Mouse (Mus musculus) lung, embryonic 15.5 days (tissue): ENCODE measurements around the gene Pigu. TPM values are rescaled to one million over a fixed set of nuclear protein-coding genes. Genes with fewer than 3 reads are reported as not detected.

ENCODE experiments used
- ATAC-seq: fragments of 200-750 bp; cut with Nextera tagmentation; 2 replicates; pipeline ENCODE4 v1.8.0; 2017; ENCODE audit warnings: moderate number of reproducible peaks, borderline replicate concordance; ENCODE audit not compliant: low FRiP score, low TSS enrichment; ENCODE audit errors: extremely low read depth
- H3K27ac ChIP-seq: fragments of 300-500 bp; sonication (generic); 2 replicates; pipeline ENCODE4 v1.5.1; 2015; ENCODE audit warnings: moderate library complexity, mild to moderate bottlenecking, inconsistent platforms
- H3K27me3 ChIP-seq: fragments of 300-500 bp; sonication (generic); 2 replicates; pipeline ENCODE4 v1.6.1; 2015; ENCODE audit warnings: inconsistent platforms
- H3K36me3 ChIP-seq: fragments of 300-500 bp; sonication (generic); 2 replicates; pipeline ENCODE4 v1.6.1; 2015; ENCODE audit warnings: inconsistent platforms
- H3K4me1 ChIP-seq: fragments of 300-500 bp; sonication (generic); 2 replicates; pipeline ENCODE4 v1.6.1; 2015; ENCODE audit warnings: inconsistent platforms
- H3K4me2 ChIP-seq: fragments of 300-500 bp; sonication (generic); 2 replicates; pipeline ENCODE4 v1.6.1; 2015; ENCODE audit warnings: inconsistent platforms, mild to moderate bottlenecking, moderate library complexity
- H3K4me3 ChIP-seq: fragments of 300-500 bp; sonication (generic); 2 replicates; pipeline ENCODE4 v1.5.1; 2015; ENCODE audit warnings: mild to moderate bottlenecking, inconsistent platforms
- H3K9ac ChIP-seq: fragments of 300-500 bp; sonication (generic); 2 replicates; pipeline ENCODE4 v1.6.1; 2015; ENCODE audit warnings: inconsistent platforms
- H3K9me3 ChIP-seq: fragments of 300-500 bp; sonication (generic); 2 replicates; pipeline ENCODE4 v1.6.1; 2016; ENCODE audit warnings: inconsistent platforms
- WGBS: fragments of 180-500 bp; shearing (Covaris S2); methylation state at CpG from one replicate; pipeline ENCODE4 v1.1.7; 2015; 5-methylcytosine and 5-hydroxymethylcytosine counted together
- polyA plus RNA-seq: library from polyadenylated mRNA; unstranded; fragments of >200 nt; fragmentation: Nextera tagmentation; extraction: Ambion mirVana; gene quantifications from 2 replicates; pipeline ENCODE4 v1.2.1, GENCODE M21; 2015

The Pigu gene
- polyA plus RNA-seq, 1 experiment from 2014 or later, result 52.2 TPM

- ATAC-seq, result no peak
- H3K9ac ChIP-seq, result no peak overlapping the region
- no peaks in the 10 kb centered on the region for H3K9me3 ChIP-seq
- H3K4me1 ChIP-seq, result peaks cover 14% of the 10 kb centered on the region
- H3K4me3 ChIP-seq, result no peak overlapping the region
- H3K27ac ChIP-seq, result no peak overlapping the region
- H3K4me2 ChIP-seq, result no peak overlapping the region
- peaks cover 5% of the 10 kb centered on the region; the same call in 1 of the 2 replicates for H3K36me3 ChIP-seq
- WGBS, result 70% methylated on average over 2 of the region's 2 CpGs
- no peaks in the 10 kb centered on the region for H3K27me3 ChIP-seq
Measured at GRCm38 (mm10) chr2:155280116-155280515, 77.1 kb downstream of the Pigu start.

DNA sequence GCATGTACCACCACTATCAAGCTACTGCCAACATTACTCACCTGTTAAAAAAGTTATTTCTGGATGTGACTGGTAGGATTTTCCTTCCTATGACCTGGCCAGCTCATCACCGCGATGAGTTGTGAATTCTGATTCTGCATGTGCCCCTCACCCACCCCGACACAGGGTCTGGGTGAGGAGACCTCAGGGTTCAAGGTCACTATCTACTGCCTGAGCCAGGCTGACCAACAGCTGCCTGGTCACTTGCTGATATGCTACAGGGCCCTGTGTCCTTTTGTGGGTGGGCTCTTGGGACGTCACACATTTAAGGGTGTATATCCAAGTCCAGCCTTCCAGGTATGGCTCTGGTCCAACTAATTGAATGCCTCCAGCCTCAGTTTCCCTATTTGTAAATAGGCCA, 78.1 kb downstream of the Pigu start:
- 89% methylated on average over 4 of the region's 4 CpGs for WGBS
- no peaks in the 10 kb centered on the region for H3K9me3 ChIP-seq
- no peak overlapping the region for H3K27ac ChIP-seq
- H3K4me3 ChIP-seq, result no peak overlapping the region
- H3K27me3 ChIP-seq, result no peaks in the 10 kb centered on the region
- no peak overlapping the region for H3K4me2 ChIP-seq
- peaks cover 5% of the 10 kb centered on the region; the same call in 1 of the 2 replicates for H3K36me3 ChIP-seq
- ATAC-seq, result no peak
- H3K4me1 ChIP-seq, result peaks cover 14% of the 10 kb centered on the region
- no peak overlapping the region for H3K9ac ChIP-seq

DNA sequence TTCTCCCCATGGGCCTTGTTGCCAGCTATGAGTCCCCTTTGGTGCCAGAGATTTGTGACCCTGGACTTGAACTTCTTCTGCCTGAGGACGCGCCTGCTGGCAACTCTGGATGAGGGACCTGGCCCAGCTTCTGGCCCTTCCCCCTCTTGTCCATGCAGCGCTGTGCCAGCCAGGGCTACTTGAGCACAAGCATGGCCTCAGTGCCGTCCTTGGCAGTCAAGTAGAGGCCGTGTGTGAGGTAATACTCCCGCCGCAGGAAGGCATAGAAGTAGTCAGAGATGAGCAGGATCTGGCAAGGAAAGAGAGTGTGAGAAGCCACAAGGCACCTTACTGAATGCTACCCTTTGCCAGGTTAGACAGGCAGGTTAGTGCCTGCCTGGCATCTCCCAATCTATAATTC, 78.9 kb downstream of the Pigu start:
- 82% methylated on average over 7 of the region's 7 CpGs for WGBS
- Histone ChIP-seq H3K27ac (no peak overlapping the region), H3K27me3 (no peaks in the 10 kb centered on the region), H3K4me1 (peaks cover 14% of the 10 kb centered on the region), H3K9me3 (no peaks in the 10 kb centered on the region), H3K4me2 (no peak overlapping the region), H3K36me3 (peaks cover 5% of the 10 kb centered on the region; the same call in 1 of the 2 replicates), H3K4me3 (no peak overlapping the region), H3K9ac (no peak overlapping the region)
- ATAC-seq, result no peak

DNA sequence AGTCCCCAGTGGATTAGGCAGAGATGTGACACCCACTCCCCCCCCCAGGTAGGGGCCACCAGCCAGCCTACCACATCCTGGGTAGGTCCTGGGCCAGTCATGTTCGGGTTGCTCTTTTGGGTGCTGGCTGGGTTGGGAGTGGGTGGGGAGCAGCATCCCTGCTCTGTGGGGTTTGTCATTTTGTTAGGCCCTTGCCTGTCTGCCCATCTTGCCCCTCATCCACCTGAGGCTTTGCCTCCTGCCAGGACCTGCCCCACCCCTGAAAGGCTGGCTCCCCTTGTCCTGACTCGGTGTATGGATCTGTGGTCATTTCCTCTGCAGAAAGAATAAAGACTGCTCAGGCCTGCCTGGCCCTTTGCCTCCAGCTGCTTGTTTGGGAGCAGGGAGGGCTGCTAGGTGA, 79.5 kb downstream of the Pigu start:
- WGBS, result 82% methylated on average over 2 of the region's 2 CpGs
- Histone ChIP-seq H3K4me3 (0 out of 2 replicates have a peak overlapping the region, but pooled peaks have one; percentile 68), H3K27me3 (no peaks in the 10 kb centered on the region), H3K9ac (0 out of 2 replicates have a peak overlapping the region, but pooled peaks have one; percentile 67), H3K4me2 (peak overlapping the region; percentile 69; the same call in 1 of the 2 replicates), H3K36me3 (peaks cover 5% of the 10 kb centered on the region; the same call in 1 of the 2 replicates), H3K9me3 (no peaks in the 10 kb centered on the region), H3K4me1 (peaks cover 14% of the 10 kb centered on the region), H3K27ac (no peak overlapping the region)
- no peak for ATAC-seq

- Histone ChIP-seq H3K4me3 (peak overlapping the region; percentile 68), H3K4me2 (peak overlapping the region; percentile 69), H3K9ac (peak overlapping the region; percentile 67), H3K36me3 (peaks cover 5% of the 10 kb centered on the region; the same call in 1 of the 2 replicates), H3K9me3 (no peaks in the 10 kb centered on the region), H3K27me3 (no peaks in the 10 kb centered on the region), H3K4me1 (peaks cover 14% of the 10 kb centered on the region), H3K27ac (peak overlapping the region; percentile 71)
- ATAC-seq, result peak; percentile 95
- under 1% methylated on average over 49 of the region's 49 CpGs for WGBS
Measured at GRCm38 (mm10) chr2:155276621-155277175, 80.5 kb downstream of the Pigu start.

GRCm38 (mm10) chr2:155276195-155276594, 81.0 kb downstream of the Pigu start, which contains the start of gene Map1lc3a:
Map1lc3a (plus strand) TSS chr2:155276297.
- Histone ChIP-seq H3K4me1 (peaks cover 14% of the 10 kb centered on the region), H3K27me3 (no peaks in the 10 kb centered on the region), H3K9ac (peak within 1 kb of the TSS; percentile 67), H3K27ac (peak within 1 kb of the TSS; percentile 71), H3K4me2 (peak within 1 kb of the TSS; percentile 69), H3K36me3 (peaks cover 5% of the 10 kb centered on the region; the same call in 1 of the 2 replicates), H3K9me3 (no peaks in the 10 kb centered on the region), H3K4me3 (peak within 1 kb of the TSS; percentile 68)
- ATAC-seq, result peak; percentile 90
- WGBS, result under 1% methylated on average over 47 of the region's 47 CpGs

DNA sequence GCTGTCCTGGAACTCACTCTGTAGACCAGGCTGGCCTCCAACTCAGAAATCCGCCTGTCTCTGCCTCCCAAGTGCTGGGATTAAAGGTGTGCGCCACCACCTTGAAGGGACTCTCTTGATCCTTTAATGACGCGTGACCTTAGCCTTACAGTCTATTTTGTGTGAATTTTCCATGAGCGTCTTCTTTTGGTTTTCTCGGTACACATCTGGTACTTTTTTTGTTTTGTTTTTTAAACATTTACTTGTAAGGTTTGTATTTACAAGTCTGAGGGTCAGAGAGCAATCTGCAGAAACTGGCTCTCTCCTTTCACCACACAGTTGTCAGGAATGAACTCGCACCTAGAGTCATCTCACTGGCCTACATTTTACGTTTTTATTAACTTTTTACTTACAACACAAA, 83.6 kb downstream of the Pigu start:
- no peak overlapping the region for H3K27ac ChIP-seq
- H3K36me3 ChIP-seq, result peaks cover 5% of the 10 kb centered on the region; the same call in 1 of the 2 replicates
- H3K4me1 ChIP-seq, result peaks cover 14% of the 10 kb centered on the region
- H3K9ac ChIP-seq, result no peak overlapping the region
- WGBS, result 80% methylated on average over 8 of the region's 8 CpGs
- no peak for ATAC-seq
- no peaks in the 10 kb centered on the region for H3K27me3 ChIP-seq
- H3K9me3 ChIP-seq, result no peaks in the 10 kb centered on the region
- H3K4me2 ChIP-seq, result no peak overlapping the region
- H3K4me3 ChIP-seq, result no peak overlapping the region

DNA sequence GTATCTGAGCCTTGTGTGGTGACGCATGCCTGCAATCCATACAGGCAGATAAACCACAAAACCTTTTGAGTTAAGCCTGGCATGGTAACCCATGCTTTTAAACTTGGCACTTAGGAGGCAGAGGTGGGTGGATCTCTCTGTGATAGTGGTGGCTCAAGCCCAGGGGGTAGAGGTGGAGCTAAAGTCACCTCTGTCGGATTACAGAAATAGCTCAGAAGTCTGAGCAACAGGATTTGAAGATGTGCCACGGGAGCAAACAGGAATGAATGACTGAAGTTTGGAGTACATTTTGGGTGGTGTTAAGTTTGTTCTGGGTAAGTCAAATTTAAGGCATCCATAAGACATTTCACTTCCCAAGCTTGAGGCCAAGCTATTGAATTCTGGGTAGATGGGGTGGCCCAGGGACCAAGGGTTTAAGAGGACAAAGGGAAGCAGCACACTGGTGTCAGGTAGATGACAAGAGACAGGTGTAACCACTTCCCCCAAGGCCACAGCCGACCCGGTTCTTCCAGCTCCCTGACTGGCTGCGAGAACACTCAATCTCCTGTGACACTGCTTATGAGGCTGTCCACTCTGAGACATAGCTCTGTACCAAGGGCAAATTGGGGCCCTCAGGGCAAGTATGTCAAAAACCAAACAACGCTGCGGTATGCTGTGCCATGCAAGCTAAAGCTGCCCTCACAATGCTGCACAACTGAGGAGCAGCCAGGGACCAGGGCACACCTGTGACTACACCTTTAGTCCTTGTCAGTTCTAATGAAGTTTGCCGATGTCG, 84.6 kb downstream of the Pigu start:
- no peak overlapping the region for H3K4me3 ChIP-seq
- H3K9me3 ChIP-seq, result no peaks in the 10 kb centered on the region
- no peak overlapping the region for H3K9ac ChIP-seq
- no peak for ATAC-seq
- WGBS, result 67% methylated on average over 10 of the region's 10 CpGs
- H3K4me1 ChIP-seq, result peaks cover 13% of the 10 kb centered on the region
- H3K27ac ChIP-seq, result no peak overlapping the region
- H3K4me2 ChIP-seq, result no peak overlapping the region
- H3K27me3 ChIP-seq, result no peaks in the 10 kb centered on the region
- no peaks in the 10 kb centered on the region for H3K36me3 ChIP-seq

GRCm38 (mm10) chr2:155271957-155272356, 85.3 kb downstream of the Pigu start:
- Histone ChIP-seq H3K27ac (no peak overlapping the region), H3K36me3 (no peaks in the 10 kb centered on the region), H3K27me3 (no peaks in the 10 kb centered on the region), H3K4me1 (peaks cover 7% of the 10 kb centered on the region), H3K9ac (no peak overlapping the region), H3K4me3 (no peak overlapping the region), H3K9me3 (no peaks in the 10 kb centered on the region), H3K4me2 (no peak overlapping the region)
- 82% methylated on average over 6 of the region's 6 CpGs for WGBS
- no peak for ATAC-seq

DNA sequence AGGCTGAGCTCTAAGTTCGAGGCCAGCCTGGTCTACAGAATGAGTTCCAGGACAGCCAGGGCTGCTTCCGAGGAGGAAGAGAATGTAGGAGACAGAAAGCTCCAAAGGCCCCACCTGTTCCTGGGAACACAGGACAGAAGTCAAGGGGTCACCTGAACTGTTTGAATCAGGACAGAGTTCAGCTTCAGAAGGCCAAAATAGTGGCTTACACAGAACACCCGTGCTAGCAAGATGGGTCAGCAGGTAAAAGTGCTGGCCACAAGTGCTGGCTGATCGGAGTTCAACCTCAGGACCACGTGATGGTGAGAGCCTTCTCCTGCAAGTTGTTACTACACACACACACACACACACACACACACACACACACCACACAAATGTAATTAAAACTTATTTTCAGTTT, 90.3 kb downstream of the Pigu start:
- no peaks in the 10 kb centered on the region for H3K27me3 ChIP-seq
- H3K4me1 ChIP-seq, result no peaks in the 10 kb centered on the region
- no peak overlapping the region for H3K9ac ChIP-seq
- no peak for ATAC-seq
- H3K4me3 ChIP-seq, result no peak overlapping the region
- no peak overlapping the region for H3K4me2 ChIP-seq
- H3K27ac ChIP-seq, result no peak overlapping the region
- WGBS, result 83% methylated on average over 5 of the region's 5 CpGs
- H3K9me3 ChIP-seq, result no peaks in the 10 kb centered on the region
- no peaks in the 10 kb centered on the region for H3K36me3 ChIP-seq

DNA sequence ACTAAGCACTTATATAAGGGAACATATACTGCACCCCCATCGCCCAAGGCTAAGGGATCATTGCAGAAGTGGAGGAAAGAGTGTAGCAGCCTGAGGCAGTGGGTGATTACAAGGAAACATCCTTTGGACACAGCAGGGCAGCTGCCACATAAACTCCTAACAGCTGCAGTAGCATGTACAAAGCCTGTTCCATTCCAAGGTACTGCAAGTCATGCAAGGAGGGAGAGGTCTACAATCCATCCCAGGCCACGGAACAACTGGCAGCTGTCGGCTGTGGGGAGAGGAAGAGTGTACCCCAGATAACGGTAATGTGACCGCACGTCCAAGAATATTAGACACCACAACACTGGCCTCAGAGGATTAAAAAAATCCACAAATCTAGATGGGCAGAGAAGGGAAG, 91.7 kb downstream of the Pigu start:
- Histone ChIP-seq H3K27ac (no peak overlapping the region), H3K36me3 (no peaks in the 10 kb centered on the region), H3K27me3 (no peaks in the 10 kb centered on the region), H3K9ac (no peak overlapping the region), H3K4me1 (no peaks in the 10 kb centered on the region), H3K4me2 (no peak overlapping the region), H3K4me3 (no peak overlapping the region), H3K9me3 (no peaks in the 10 kb centered on the region)
- ATAC-seq, result no peak
- 86% methylated on average over 6 of the region's 6 CpGs for WGBS

- 95% methylated on average over 5 of the region's 5 CpGs for WGBS
- H3K9ac ChIP-seq, result no peak overlapping the region
- no peak overlapping the region for H3K4me2 ChIP-seq
- ATAC-seq, result no peak
- H3K4me1 ChIP-seq, result no peaks in the 10 kb centered on the region
- H3K36me3 ChIP-seq, result peaks cover 72% of the 10 kb centered on the region
- no peak overlapping the region for H3K27ac ChIP-seq
- no peaks in the 10 kb centered on the region for H3K27me3 ChIP-seq
- no peaks in the 10 kb centered on the region for H3K9me3 ChIP-seq
- H3K4me3 ChIP-seq, result no peak overlapping the region
Measured at GRCm38 (mm10) chr2:155249588-155249987, 107.6 kb downstream of the Pigu start.
